Mouse (Mus musculus) midbrain, embryonic 14.5 days (tissue): ENCODE results near the gene Fam129b. TPM values are rescaled to one million over a fixed set of nuclear protein-coding genes. Genes with fewer than 3 reads are reported as not detected.
A peak's percentile ranks its signal among the peaks of the same experiment; 100 is the strongest.

Experiments used
- ATAC-seq: fragments of 200-750 bp; cut with Nextera tagmentation; 2 replicates; pipeline ENCODE4 v1.8.0; 2017; ENCODE audit warnings: moderate number of reproducible peaks, moderate library complexity; ENCODE audit not compliant: low FRiP score, low TSS enrichment
- DNase-seq: peaks from one replicate; pipeline ENCODE4 v3.0.0-alpha.2; 2015
- H3K27ac ChIP-seq: fragments of 300-500 bp; sonication (generic); replicated peaks from 2 replicates; pipeline ENCODE4 v1.5.1; 2014; ENCODE audit warnings: mild to moderate bottlenecking, low read depth, low read length, moderate library complexity
- H3K27me3 ChIP-seq: fragments of 300-500 bp; sonication (generic); 2 replicates; pipeline ENCODE4 v1.6.1; 2014; ENCODE audit warnings: low read length, control low read depth, mixed read lengths; ENCODE audit not compliant: control insufficient read depth, insufficient read depth
- H3K36me3 ChIP-seq: fragments of 300-500 bp; sonication (generic); 2 replicates; pipeline ENCODE4 v1.6.1; 2014; ENCODE audit warnings: low read length, control low read depth; ENCODE audit not compliant: control insufficient read depth, insufficient read depth
- H3K4me1 ChIP-seq: fragments of 300-500 bp; sonication (generic); 2 replicates; pipeline ENCODE4 v1.6.1; 2014; ENCODE audit warnings: mild to moderate bottlenecking, antibody characterized with exemption, low read length, control low read depth; ENCODE audit not compliant: control insufficient read depth, insufficient read depth
- H3K4me2 ChIP-seq: fragments of 300-500 bp; sonication (generic); 2 replicates; pipeline ENCODE4 v1.6.1; 2014; ENCODE audit warnings: mild to moderate bottlenecking, low read length, moderate library complexity
- H3K4me3 ChIP-seq: fragments of 300-500 bp; sonication (generic); replicated peaks from 2 replicates; pipeline ENCODE4 v1.5.1; 2014; ENCODE audit warnings: low read depth, low read length
- H3K9ac ChIP-seq: fragments of 300-500 bp; sonication (generic); replicated peaks from 2 replicates; pipeline ENCODE4 v1.6.1; 2014; ENCODE audit warnings: mild to moderate bottlenecking, low read length, moderate library complexity
- H3K9me3 ChIP-seq: fragments of 300-500 bp; sonication (generic); 2 replicates; pipeline ENCODE4 v1.6.1; 2016; ENCODE audit warnings: low read length, control low read depth, mixed read lengths; ENCODE audit not compliant: control insufficient read depth
- WGBS: fragments of 180-500 bp; shearing (Covaris S2); extraction: QIAGEN DNeasy Blood & Tissue Kit; methylation state at CpG from one replicate; pipeline ENCODE4 v1.1.7; 2014; 5-methylcytosine and 5-hydroxymethylcytosine counted together
- polyA plus RNA-seq: library from polyadenylated mRNA; unstranded; fragments of >200 nt; fragmentation: Nextera tagmentation; extraction: Ambion mirVana; gene quantifications from 2 replicates; pipeline ENCODE4 v1.2.1, GENCODE M21; 2014

Gene Fam129b
- polyA plus RNA-seq, 1 experiment from 2014 or later: 13.6 TPM

DNA sequence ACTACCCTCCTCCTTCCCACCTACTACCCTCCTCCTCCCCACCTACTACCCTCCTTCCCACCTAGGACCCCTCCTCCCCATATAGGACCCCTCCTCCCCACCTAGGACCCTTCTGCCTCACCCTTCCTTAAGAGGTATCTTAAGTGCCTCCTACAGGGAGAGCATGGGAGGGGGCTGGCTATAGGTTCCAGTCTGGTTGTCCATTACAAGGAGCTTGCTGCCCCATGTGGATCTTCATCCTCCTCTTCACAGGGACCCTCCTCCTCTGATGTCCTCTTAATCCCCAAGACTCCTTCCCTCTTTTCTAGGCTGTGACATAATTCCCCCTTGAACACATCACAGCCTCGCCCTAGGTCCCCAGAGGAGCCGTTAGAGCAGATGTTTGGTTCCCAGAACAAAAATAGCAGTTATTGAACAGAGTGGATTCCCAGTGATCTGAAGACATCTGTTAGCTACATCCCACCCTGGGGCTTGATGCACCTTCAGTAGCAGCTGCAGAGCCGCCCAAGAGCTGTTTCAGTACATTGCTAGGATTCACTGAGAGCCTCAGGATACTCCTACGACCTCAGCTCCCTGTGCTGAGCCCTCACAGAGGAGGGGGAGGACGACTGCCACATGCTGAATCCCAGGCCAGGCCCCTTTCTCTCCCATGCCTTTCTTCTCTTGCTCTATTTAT is 20.0 kb upstream of the Fam129b start:
- no peak overlapping the region for H3K27ac ChIP-seq
- H3K4me2 ChIP-seq: no peak overlapping the region
- no peak overlapping the region for H3K9ac ChIP-seq
- H3K36me3 ChIP-seq: no peaks in the 10 kb centered on the region
- no peak for DNase-seq
- no peak for ATAC-seq
- H3K4me1 ChIP-seq: peaks cover 4% of the 10 kb centered on the region; the same call in 1 of the 2 replicates
- H3K4me3 ChIP-seq: no peak overlapping the region
- H3K27me3 ChIP-seq: no peaks in the 10 kb centered on the region
- no peaks in the 10 kb centered on the region for H3K9me3 ChIP-seq
- WGBS: 52% methylated on average over 5 of the region's 5 CpGs

GRCm38 (mm10) chr2:32857584-32857983 is 18.3 kb upstream of the Fam129b start:
- WGBS: under 1% methylated on average over 7 of the region's 7 CpGs
- Histone ChIP-seq H3K27ac (no peak overlapping the region), H3K4me3 (no peak overlapping the region), H3K9me3 (no peaks in the 10 kb centered on the region), H3K27me3 (no peaks in the 10 kb centered on the region), H3K4me1 (no peaks in the 10 kb centered on the region), H3K4me2 (no peak overlapping the region), H3K36me3 (no peaks in the 10 kb centered on the region), H3K9ac (no peak overlapping the region)
- peak; percentile 94 for DNase-seq
- ATAC-seq: peak; percentile 70; the same call in 1 of the 2 replicates

DNA sequence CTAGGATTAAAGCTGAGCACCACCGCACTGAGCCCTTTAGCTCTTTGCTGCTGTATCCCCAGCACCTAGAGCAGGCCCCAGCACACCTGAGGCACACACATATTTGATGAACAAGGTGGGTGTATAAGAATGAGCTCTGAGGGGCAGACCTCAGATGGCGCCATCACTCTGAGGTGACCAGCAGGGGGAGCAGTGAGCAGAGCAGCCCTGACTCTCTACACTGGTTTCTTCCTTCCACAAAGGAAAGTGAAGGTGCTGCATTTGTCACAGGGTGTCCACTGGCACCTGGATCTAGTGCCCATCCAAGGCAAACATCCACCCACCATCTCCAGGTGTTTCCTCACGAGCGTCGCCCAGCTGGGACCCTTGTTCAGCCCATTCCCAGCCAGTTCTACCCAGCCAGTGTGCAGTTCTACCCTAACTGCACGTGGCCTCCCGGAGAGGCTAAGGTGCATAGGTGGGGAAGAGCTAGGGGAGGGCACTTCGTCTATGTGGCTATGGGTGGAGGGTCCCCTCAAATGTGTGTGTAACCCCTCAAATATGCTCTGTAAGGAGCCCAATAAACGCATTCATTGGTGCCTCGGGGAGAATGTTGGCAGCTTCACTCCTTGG is 16.8 kb upstream of the Fam129b start:
- Histone ChIP-seq H3K9ac (no peak overlapping the region), H3K27me3 (no peaks in the 10 kb centered on the region), H3K27ac (no peak overlapping the region), H3K9me3 (no peaks in the 10 kb centered on the region), H3K4me3 (no peak overlapping the region), H3K4me2 (no peak overlapping the region), H3K36me3 (no peaks in the 10 kb centered on the region), H3K4me1 (no peaks in the 10 kb centered on the region)
- DNase-seq: peak; percentile 86
- 51% methylated on average over 10 of the region's 10 CpGs for WGBS
- ATAC-seq: 0 out of 2 replicates have a peak, but pooled peaks have one; percentile 55

DNA sequence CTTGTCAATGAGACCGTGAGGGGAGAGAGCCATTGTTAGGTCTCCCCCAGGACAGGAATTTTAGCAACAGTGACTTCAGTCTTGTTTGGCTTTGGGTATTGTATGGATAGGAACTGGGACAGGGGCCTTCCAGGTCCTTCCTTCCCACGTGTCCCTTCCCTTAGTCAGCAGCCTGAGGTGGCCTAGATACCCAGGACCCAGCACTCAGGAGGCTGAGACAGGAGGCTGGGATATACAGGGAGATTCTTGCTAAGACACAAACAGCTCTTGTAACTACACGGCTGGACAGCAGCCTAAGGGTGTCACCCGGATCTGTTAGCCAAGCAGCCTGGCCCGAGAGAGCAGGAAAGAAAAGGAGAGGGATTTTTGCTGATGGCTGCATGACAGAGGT is 16.3 kb upstream of the Fam129b start:
- no peak overlapping the region for H3K4me2 ChIP-seq
- no peaks in the 10 kb centered on the region for H3K9me3 ChIP-seq
- no peaks in the 10 kb centered on the region for H3K36me3 ChIP-seq
- H3K4me3 ChIP-seq: no peak overlapping the region
- 82% methylated on average over 5 of the region's 5 CpGs for WGBS
- ATAC-seq (no peak), DNase-seq (no peak)
- H3K9ac ChIP-seq: no peak overlapping the region
- no peaks in the 10 kb centered on the region for H3K4me1 ChIP-seq
- no peaks in the 10 kb centered on the region for H3K27me3 ChIP-seq
- H3K27ac ChIP-seq: no peak overlapping the region

GRCm38 (mm10) chr2:32860799-32861198 is 15.1 kb upstream of the Fam129b start:
- ATAC-seq (no peak), DNase-seq (no peak)
- WGBS: 82% methylated on average over 8 of the region's 8 CpGs
- Histone ChIP-seq H3K4me2 (no peak overlapping the region), H3K27ac (no peak overlapping the region), H3K27me3 (no peaks in the 10 kb centered on the region), H3K9ac (no peak overlapping the region), H3K36me3 (no peaks in the 10 kb centered on the region), H3K4me3 (no peak overlapping the region), H3K9me3 (no peaks in the 10 kb centered on the region), H3K4me1 (no peaks in the 10 kb centered on the region)

DNA sequence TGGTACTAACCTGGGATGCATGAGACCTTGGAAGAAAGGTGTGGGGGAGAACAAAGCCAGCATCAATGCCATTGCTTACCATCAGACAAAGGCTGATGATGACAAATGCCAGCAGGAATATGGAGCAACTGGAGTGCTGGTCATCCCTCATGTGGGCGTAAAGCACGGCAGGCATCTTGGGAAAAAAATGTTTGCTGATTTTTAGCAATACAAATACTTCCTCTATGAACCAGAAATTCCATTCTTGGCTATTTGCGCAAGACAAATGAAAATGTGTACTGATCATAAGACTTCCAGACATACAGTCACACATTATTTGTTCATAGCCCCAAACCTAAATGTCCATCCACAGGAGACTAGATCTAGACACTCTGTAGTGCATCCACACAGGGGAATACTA is 12.6 kb upstream of the Fam129b start:
- Histone ChIP-seq H3K36me3 (no peaks in the 10 kb centered on the region), H3K4me1 (no peaks in the 10 kb centered on the region), H3K9ac (no peak overlapping the region), H3K27ac (no peak overlapping the region), H3K9me3 (no peaks in the 10 kb centered on the region), H3K27me3 (no peaks in the 10 kb centered on the region), H3K4me2 (no peak overlapping the region), H3K4me3 (no peak overlapping the region)
- ATAC-seq (no peak), DNase-seq (no peak)
- 98% methylated on average over 3 of the region's 3 CpGs for WGBS

DNA sequence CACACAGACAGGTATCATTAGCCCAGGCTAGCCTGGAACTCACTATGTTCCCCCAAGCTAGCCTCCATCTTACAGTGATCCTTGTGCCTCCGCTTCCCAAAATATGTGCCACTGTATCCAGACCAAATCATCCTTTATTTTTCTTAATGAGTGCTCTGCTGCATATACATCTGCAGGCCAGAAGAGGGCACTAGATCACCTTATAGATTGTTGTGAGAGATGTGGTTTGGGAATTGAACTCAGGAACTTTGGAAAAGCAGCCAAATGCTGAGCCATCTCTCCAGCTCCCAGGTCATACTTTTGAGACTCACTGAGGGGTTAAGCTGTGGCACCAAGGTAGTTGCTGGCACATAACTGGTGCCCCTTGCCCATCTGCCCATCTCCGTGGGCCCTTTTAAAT is 11.2 kb upstream of the Fam129b start:
- H3K9ac ChIP-seq: no peak overlapping the region
- ATAC-seq (no peak), DNase-seq (peak; percentile 76)
- WGBS: 67% methylated on average over 2 of the region's 2 CpGs
- H3K4me2 ChIP-seq: no peak overlapping the region
- no peaks in the 10 kb centered on the region for H3K36me3 ChIP-seq
- H3K27me3 ChIP-seq: no peaks in the 10 kb centered on the region
- H3K4me3 ChIP-seq: no peak overlapping the region
- H3K4me1 ChIP-seq: no peaks in the 10 kb centered on the region
- H3K27ac ChIP-seq: no peak overlapping the region
- no peaks in the 10 kb centered on the region for H3K9me3 ChIP-seq

GRCm38 (mm10) chr2:32867354-32867753 is 8.6 kb upstream of the Fam129b start:
- DNase-seq: no peak
- Histone ChIP-seq H3K9me3 (no peaks in the 10 kb centered on the region), H3K4me2 (no peak overlapping the region), H3K4me1 (no peaks in the 10 kb centered on the region), H3K9ac (no peak overlapping the region), H3K27ac (no peak overlapping the region), H3K36me3 (no peaks in the 10 kb centered on the region), H3K27me3 (no peaks in the 10 kb centered on the region), H3K4me3 (no peak overlapping the region)
- WGBS: 88% methylated on average over 4 of the region's 4 CpGs
- no peak for ATAC-seq

DNA sequence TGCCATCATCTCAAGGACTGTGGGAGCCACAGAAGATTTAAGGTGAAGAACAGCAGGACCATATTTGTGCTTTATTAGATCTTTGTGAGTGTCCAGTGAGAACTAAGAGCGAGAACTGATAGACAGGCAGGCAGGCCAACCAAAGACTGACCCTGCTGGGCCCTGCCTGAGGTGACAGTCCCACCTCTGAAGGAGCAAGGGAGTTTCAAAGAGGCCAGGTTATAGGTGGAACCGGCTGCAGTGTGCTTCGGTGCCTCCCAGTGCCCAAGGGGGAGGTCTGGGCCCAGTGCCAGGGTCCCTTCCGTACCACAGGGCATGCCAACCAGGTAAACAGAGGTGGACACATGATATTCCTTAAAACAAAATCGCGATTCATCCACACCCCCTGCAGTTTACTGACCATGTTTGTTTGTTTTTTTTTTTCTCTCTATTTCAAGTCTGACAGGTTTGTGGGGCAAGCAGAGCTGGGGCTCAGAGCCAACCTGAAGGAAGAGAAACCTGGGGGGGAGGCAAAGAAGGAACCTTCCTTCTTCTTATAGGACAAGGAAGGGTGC is 6.1 kb upstream of the Fam129b start:
- Histone ChIP-seq H3K9ac (no peak overlapping the region), H3K36me3 (no peaks in the 10 kb centered on the region), H3K4me2 (no peak overlapping the region), H3K4me3 (no peak overlapping the region), H3K4me1 (peaks cover 6% of the 10 kb centered on the region), H3K27ac (no peak overlapping the region), H3K27me3 (no peaks in the 10 kb centered on the region), H3K9me3 (no peaks in the 10 kb centered on the region)
- WGBS: 71% methylated on average over 6 of the region's 6 CpGs
- DNase-seq: no peak
- no peak for ATAC-seq
